25 mouse cellular contexts compared by ENCODE assay signal in the genomic region with DNA sequence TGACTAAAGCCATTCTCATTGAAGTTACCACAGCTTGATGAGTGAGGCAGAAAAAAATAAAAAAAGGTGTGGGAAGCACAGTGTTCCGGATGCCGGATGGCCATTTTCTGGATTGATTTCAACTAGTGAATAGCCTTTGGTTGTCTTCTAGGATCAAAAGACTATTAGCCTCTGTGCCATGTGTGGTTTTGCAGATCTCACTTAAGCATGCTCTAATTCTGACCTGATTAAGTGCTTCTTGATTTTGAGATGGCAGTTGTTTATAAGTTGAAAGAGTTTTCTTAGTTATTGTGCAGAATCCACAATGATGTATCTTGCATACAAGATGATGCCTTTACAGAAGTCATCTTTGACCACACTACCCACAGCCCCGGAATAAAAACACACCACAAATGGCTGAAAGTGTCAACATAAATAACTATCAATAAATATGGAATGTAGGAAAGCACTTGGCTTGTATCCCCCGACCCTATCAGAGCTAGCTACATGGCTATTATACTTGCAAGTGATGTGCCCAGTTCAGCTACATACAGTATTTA.
"Had no signal": no experiment of that assay in that cellular context is flagged by ENCODE, and none has a peak within 500 bp of the region (broad histone marks: within the 10 kb centered on the region; RNA-seq: fewer than 3 reads in every experiment).

No protein-coding gene starts in this region.

- H3K9me3 ChIP-seq: heart, embryonic 10.5 days; heart, embryonic 12.5 days; hindbrain, embryonic 12.5 days; kidney, embryonic 15.5 days; limb, embryonic 10.5 days; limb, embryonic 12.5 days had no signal

- ATAC-seq: hindbrain, embryonic 16.5 days; inflammation-experienced regulatory T-cells, adult 6 months; intestine, embryonic 16.5 days had no signal

- H3K4me1 ChIP-seq: heart, embryonic 10.5 days; heart, embryonic 12.5 days; hindbrain, embryonic 10.5 days; hindbrain, embryonic 12.5 days; kidney, embryonic 15.5 days; limb, embryonic 10.5 days; limb, embryonic 12.5 days had no signal

- H3K36me3 ChIP-seq: heart, embryonic 10.5 days; heart, embryonic 12.5 days; hindbrain, embryonic 10.5 days; hindbrain, embryonic 12.5 days; kidney, embryonic 15.5 days; limb, embryonic 10.5 days; limb, embryonic 12.5 days had no signal

- H3K9ac ChIP-seq: heart, embryonic 12.5 days; hindbrain, embryonic 12.5 days; hindbrain, embryonic 14.5 days; kidney, embryonic 15.5 days; limb, embryonic 12.5 days had no signal

- DNase-seq: gastrocnemius, adult 2 months; gastrocnemius, postnatal 10 days; gastrocnemius, postnatal 25 days; heart, adult 18-20 months; heart, postnatal 10 days; heart, postnatal 4 days; kidney, adult 11 months; kidney, adult 2 months; kidney, adult 9 months; kidney, postnatal 14 days; kidney, postnatal 36 days; layer of hippocampus, adult 9-11 months had no signal

- H3K27ac ChIP-seq: gastrocnemius, adult 2 months; heart, embryonic 10.5 days; hindbrain, embryonic 10.5 days; hindbrain, embryonic 12.5 days; hindbrain, embryonic 14.5 days; kidney, embryonic 15.5 days; kidney, postnatal 0 days; left cerebral cortex, adult 2 months; limb, embryonic 10.5 days; limb, embryonic 12.5 days had no signal

- H3K4me3 ChIP-seq: gastrocnemius, adult 2 months; heart, embryonic 10.5 days; heart, embryonic 12.5 days; hindbrain, embryonic 10.5 days; hindbrain, embryonic 12.5 days; kidney, embryonic 15.5 days; left cerebral cortex, adult 2 months; limb, embryonic 10.5 days; limb, embryonic 12.5 days had no signal

- H3K4me2 ChIP-seq: heart, embryonic 12.5 days; hindbrain, embryonic 12.5 days; hindbrain, embryonic 14.5 days; kidney, embryonic 15.5 days; limb, embryonic 12.5 days had no signal

- H3K27me3 ChIP-seq: heart, embryonic 12.5 days; hindbrain, embryonic 12.5 days; kidney, embryonic 15.5 days; limb, embryonic 12.5 days had no signal
